Comparison of ENCODE assay signal across 20 mouse cellular contexts in the genomic region with DNA sequence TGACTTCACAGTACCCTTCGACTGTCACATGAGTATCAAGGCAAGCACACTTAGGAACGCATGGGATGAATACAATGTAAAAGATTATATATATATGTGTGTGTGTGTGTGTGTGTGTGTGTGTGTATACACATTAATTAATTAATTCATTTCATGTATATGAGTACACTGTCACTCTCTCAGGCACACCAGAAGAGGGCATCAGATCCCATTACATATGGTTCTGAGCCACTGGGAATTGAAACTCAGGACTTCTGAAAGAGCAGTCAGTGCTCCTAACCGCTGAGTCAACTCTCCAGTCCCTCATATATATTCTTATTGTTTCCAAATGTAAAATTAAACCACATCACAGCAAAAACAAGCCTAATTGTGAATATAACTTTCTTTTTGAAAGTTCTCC.
DNase-seq lines count a peak whose midpoint lies in the region; ATAC-seq and TF ChIP-seq lines count a peak whose summit lies in the region.
"Had no signal": no experiment of that assay in that cellular context is flagged by ENCODE, and none has a peak within 500 bp of the region (broad histone marks: within the 10 kb centered on the region; RNA-seq: fewer than 3 reads in every experiment).

No protein-coding gene starts in this region.

- no peak for ATAC-seq in hindbrain, postnatal 0 days
- no peak for ATAC-seq in hindbrain, embryonic 16.5 days
- ATAC-seq in liver, postnatal 0 days = no peak
- ATAC-seq in liver, embryonic 12.5 days = no peak
- no peak for ATAC-seq in frontal cortex, adult (ENCODE audit: low TSS enrichment)
- ATAC-seq: intestine, embryonic 16.5 days had no signal

- H3K4me2 ChIP-seq in hindbrain, postnatal 0 days (ENCODE audit: low read depth, low read length) = no peak overlapping the region
- no peak overlapping the region for H3K4me2 ChIP-seq in hindbrain, embryonic 16.5 days (ENCODE audit: low read length)
- H3K4me2 ChIP-seq in liver, postnatal 0 days (ENCODE audit: low read depth, low read length) = no peak overlapping the region
- H3K4me2 ChIP-seq in liver, embryonic 12.5 days = no peak overlapping the region
- H3K4me2 ChIP-seq: forebrain, embryonic 12.5 days; heart, embryonic 11.5 days; hindbrain, embryonic 13.5 days had no signal

- peaks cover 12% of the 10 kb centered on the region; the same call in 1 of the 2 replicates for H3K36me3 ChIP-seq in hindbrain, postnatal 0 days (ENCODE audit: insufficient read depth, low read length)
- peaks cover 14% of the 10 kb centered on the region for H3K36me3 ChIP-seq in hindbrain, embryonic 16.5 days (ENCODE audit: control insufficient read depth, insufficient read depth, low read length)
- peaks cover 32% of the 10 kb centered on the region for H3K36me3 ChIP-seq in liver, postnatal 0 days (replicated peaks; ENCODE audit: insufficient read depth, low read length)
- H3K36me3 ChIP-seq in liver, embryonic 12.5 days = peaks cover 53% of the 10 kb centered on the region
- peaks cover 0 to 1% of the 10 kb centered on the region in 2 experiments; a peak in 1 of 4 replicates for H3K36me3 ChIP-seq in MEL (ENCODE audit: control insufficient read depth in 1 of 2, insufficient read depth in 2 of 2, low read length in 2 of 2)

- H3K4me3 ChIP-seq in hindbrain, postnatal 0 days (ENCODE audit: low read length) = no peak overlapping the region
- no peak overlapping the region for H3K4me3 ChIP-seq in hindbrain, embryonic 16.5 days (ENCODE audit: low read length)
- no peak overlapping the region for H3K4me3 ChIP-seq in liver, postnatal 0 days (ENCODE audit: low read depth, low read length)
- H3K4me3 ChIP-seq in liver, embryonic 12.5 days = no peak overlapping the region
- no peak overlapping the region for H3K4me3 ChIP-seq in MEL (ENCODE audit: control insufficient read depth in 1 of 2, insufficient read depth in 1 of 2, low read depth in 2 of 2, low read length in 2 of 2)
- H3K4me3 ChIP-seq: forebrain, embryonic 12.5 days; hindbrain, embryonic 13.5 days; megakaryocyte, embryonic 14.5 days had no signal

- no peaks in the 10 kb centered on the region for H3K79me2 ChIP-seq in MEL (ENCODE audit: control insufficient read depth, insufficient read depth, low read length, poor library complexity)

- H3K4me1 ChIP-seq in hindbrain, postnatal 0 days (ENCODE audit: insufficient read depth, low read length) = no peaks in the 10 kb centered on the region
- H3K4me1 ChIP-seq in hindbrain, embryonic 16.5 days (ENCODE audit: control insufficient read depth, insufficient read depth, low read depth, low read length) = no peaks in the 10 kb centered on the region
- no peaks in the 10 kb centered on the region for H3K4me1 ChIP-seq in liver, postnatal 0 days (ENCODE audit: insufficient read depth)
- H3K4me1 ChIP-seq in liver, embryonic 12.5 days = no peaks in the 10 kb centered on the region
- H3K4me1 ChIP-seq in MEL (ENCODE audit: control insufficient read depth in 1 of 2, insufficient read depth in 2 of 2, low read length in 2 of 2) = no peaks in the 10 kb centered on the region
- H3K4me1 ChIP-seq: forebrain, embryonic 12.5 days; hindbrain, embryonic 13.5 days had no signal

- no peak overlapping the region for H3K9ac ChIP-seq in hindbrain, postnatal 0 days (replicated peaks; ENCODE audit: low read length)
- no peak overlapping the region for H3K9ac ChIP-seq in hindbrain, embryonic 16.5 days (ENCODE audit: low read depth, low read length)
- no peak overlapping the region for H3K9ac ChIP-seq in liver, postnatal 0 days (replicated peaks)
- no peak overlapping the region for H3K9ac ChIP-seq in liver, embryonic 12.5 days
- no peak overlapping the region for H3K9ac ChIP-seq in MEL (ENCODE audit: control insufficient read depth, low read depth, low read length, poor library complexity, severe bottlenecking)
- H3K9ac ChIP-seq: forebrain, embryonic 12.5 days; hindbrain, embryonic 13.5 days; liver, embryonic 14.5 days had no signal

- no peaks in the 10 kb centered on the region for H3K27me3 ChIP-seq in hindbrain, postnatal 0 days (ENCODE audit: insufficient read depth, low read length)
- H3K27me3 ChIP-seq in hindbrain, embryonic 16.5 days (replicated peaks; ENCODE audit: control insufficient read depth, insufficient read depth, low read length) = no peaks in the 10 kb centered on the region
- H3K27me3 ChIP-seq in liver, postnatal 0 days (ENCODE audit: insufficient read depth, low read length) = no peaks in the 10 kb centered on the region
- no peaks in the 10 kb centered on the region for H3K27me3 ChIP-seq in liver, embryonic 12.5 days (replicated peaks)
- no peaks in the 10 kb centered on the region for H3K27me3 ChIP-seq in MEL (ENCODE audit: control insufficient read depth in 1 of 2, insufficient read depth in 2 of 2, low read length in 2 of 2)
- H3K27me3 ChIP-seq: forebrain, embryonic 12.5 days; hindbrain, embryonic 13.5 days; megakaryocyte, embryonic 14.5 days had no signal

- no peak for TF ChIP-seq EP300 in liver, postnatal 0 days (IDR thresholded peaks at IDR 0.05; ENCODE audit: low read depth)
- TF ChIP-seq EP300 in MEL (IDR thresholded peaks at IDR 0.05; ENCODE audit: low read depth in 1 of 2, low read length in 2 of 2) = no peak

- no peaks in the 10 kb centered on the region for H3K9me3 ChIP-seq in hindbrain, postnatal 0 days (ENCODE audit: low read length)
- no peaks in the 10 kb centered on the region for H3K9me3 ChIP-seq in hindbrain, embryonic 16.5 days (ENCODE audit: control insufficient read depth, low read length)
- no peaks in the 10 kb centered on the region for H3K9me3 ChIP-seq in liver, postnatal 0 days (ENCODE audit: low read length)
- H3K9me3 ChIP-seq in liver, embryonic 12.5 days (replicated peaks) = no peaks in the 10 kb centered on the region
- H3K9me3 ChIP-seq in MEL (replicated peaks; ENCODE audit: insufficient read depth, low read length) = no peaks in the 10 kb centered on the region
- H3K9me3 ChIP-seq: forebrain, embryonic 12.5 days; hindbrain, embryonic 13.5 days; megakaryocyte, embryonic 14.5 days had no signal

- peak; percentile 48 for TF ChIP-seq CTCF in hindbrain, postnatal 0 days (IDR thresholded peaks at IDR 0.05; ENCODE audit: low read depth)
- TF ChIP-seq CTCF in liver, postnatal 0 days (IDR thresholded peaks at IDR 0.05; ENCODE audit: low read depth) = peak; percentile 33; the same call in 1 of the 2 replicates
- peak in 1 of 3 experiments; percentile 12; a peak in 1 of 6 replicates for TF ChIP-seq CTCF in MEL (IDR thresholded peaks at IDR 0.05 in 2 of 3, conservative IDR thresholded peaks at IDR 0.05 in 1 of 3; ENCODE audit: control insufficient read depth in 1 of 3, insufficient read depth in 1 of 3, low read depth in 2 of 3, low read length in 3 of 3, poor library complexity in 1 of 3, severe bottlenecking in 1 of 3)
- TF ChIP-seq CTCF in brain, embryonic 14.5 days (IDR thresholded peaks at IDR 0.05; ENCODE audit: borderline replicate concordance, extremely low read depth, insufficient read depth, insufficient read length) = no peak

- peak; percentile 21 for DNase-seq in hindbrain, postnatal 0 days (ENCODE audit: low spot score)
- DNase-seq in liver, postnatal 0 days = no peak
- no peak for DNase-seq in MEL (ENCODE audit: low read depth, low spot score)
- DNase-seq in brain, embryonic 14.5 days (ENCODE audit: low read depth) = peak; percentile 6
- DNase-seq: adrenal gland, postnatal 36 days; cerebellum, adult 8-10 months; gastrocnemius, postnatal 36 days; kidney, postnatal 14 days; lung, postnatal 14 days; right cerebral cortex, postnatal 25 days; thymus, postnatal 14 days had no signal

- no peak overlapping the region for H3K27ac ChIP-seq in hindbrain, postnatal 0 days
- H3K27ac ChIP-seq in hindbrain, embryonic 16.5 days (ENCODE audit: low read depth, low read length) = no peak overlapping the region
- no peak overlapping the region for H3K27ac ChIP-seq in liver, postnatal 0 days (ENCODE audit: low read depth)
- no peak overlapping the region for H3K27ac ChIP-seq in liver, embryonic 12.5 days
- H3K27ac ChIP-seq in MEL (ENCODE audit: control insufficient read depth, low read depth, low read length) = no peak overlapping the region
- H3K27ac ChIP-seq: forebrain, embryonic 12.5 days; hindbrain, embryonic 13.5 days; liver, embryonic 14.5 days had no signal

- no peak for TF ChIP-seq POLR2A in MEL (IDR thresholded peaks at IDR 0.05; ENCODE audit: control insufficient read depth in 1 of 2, insufficient read depth in 1 of 2, low read depth in 1 of 2, low read length in 2 of 2, poor library complexity in 1 of 2)
- no peak for TF ChIP-seq POLR2A in brain, embryonic 14.5 days (IDR thresholded peaks at IDR 0.05; ENCODE audit: borderline replicate concordance, extremely low read depth, insufficient read depth, insufficient read length, poor library complexity, severe bottlenecking)

- WGBS in hindbrain, postnatal 0 days = 83% methylated on average over 3 of the region's 3 CpGs
- 87% methylated on average over 3 of the region's 3 CpGs for WGBS in hindbrain, embryonic 16.5 days
- WGBS in liver, postnatal 0 days (ENCODE audit: insufficient replicate concordance) = 70% methylated on average over 3 of the region's 3 CpGs
- WGBS in liver, embryonic 12.5 days (ENCODE audit: insufficient replicate concordance) = 69% methylated on average over 3 of the region's 3 CpGs

- peak; percentile 5 for TF ChIP-seq RAD21 in MEL (IDR thresholded peaks at IDR 0.05; ENCODE audit: low read depth, low read length)

TF ChIP-seq in MEL, 35 proteins besides CTCF, POLR2A, EP300 and RAD21 (continues in another document):
- no peak for TF ChIP-seq USF2 (IDR thresholded peaks at IDR 0.05; ENCODE audit: borderline replicate concordance in 1 of 2, insufficient read depth in 1 of 2, low read depth in 1 of 2, low read length in 2 of 2)
- no peak for TF ChIP-seq ZNF384 (IDR thresholded peaks at IDR 0.05; ENCODE audit: low read depth, low read length)
- TF ChIP-seq CHD1 (IDR thresholded peaks at IDR 0.05; ENCODE audit: low read depth, low read length) = no peak
- TF ChIP-seq ELF1 (IDR thresholded peaks at IDR 0.05; ENCODE audit: low read depth, low read length) = no peak
- no peak for TF ChIP-seq ZKSCAN1 (IDR thresholded peaks at IDR 0.05; ENCODE audit: low read depth, low read length)
- no peak for TF ChIP-seq TBP (IDR thresholded peaks at IDR 0.05; ENCODE audit: low read depth, low read length)
- TF ChIP-seq POLR2AphosphoS2 (IDR thresholded peaks at IDR 0.05; ENCODE audit: low read length) = no peak
- TF ChIP-seq MEF2A (IDR thresholded peaks at IDR 0.05; ENCODE audit: extremely low read depth, insufficient replicate concordance, low read depth, low read length, poor library complexity, severe bottlenecking) = no peak
- TF ChIP-seq E2F4 (IDR thresholded peaks at IDR 0.05; ENCODE audit: borderline replicate concordance, low read depth, low read length) = no peak
- TF ChIP-seq JUND (IDR thresholded peaks at IDR 0.05; ENCODE audit: low read depth, low read length) = no peak
- TF ChIP-seq BHLHE40 (IDR thresholded peaks at IDR 0.05; ENCODE audit: borderline replicate concordance, low read depth, low read length) = no peak
- no peak for TF ChIP-seq MAX (IDR thresholded peaks at IDR 0.05; ENCODE audit: low read length)
- no peak for TF ChIP-seq TCF12 (IDR thresholded peaks at IDR 0.05; ENCODE audit: low read depth, low read length)
- no peak for TF ChIP-seq SMC3 (IDR thresholded peaks at IDR 0.05; ENCODE audit: low read depth, low read length)
- TF ChIP-seq ETS1 (IDR thresholded peaks at IDR 0.05; ENCODE audit: low read depth, low read length) = no peak

Comparison
In these comparisons a context has a peak if more than half of its experiments do, and no peak if none do; other contexts are left out.
1. DNase-seq: peak in hindbrain, postnatal 0 days (single experiment) and brain, embryonic 14.5 days (single experiment); none in liver, postnatal 0 days (single experiment) and MEL (single experiment).